Mouse (Mus musculus): ENCODE data around the gene Ssh2. TPM values are rescaled to one million over a fixed set of nuclear protein-coding genes. Genes with fewer than 3 reads are reported as not detected.
"Not testable (repeated sequence)": the region's sequence is repeated elsewhere in the genome, so short reads cannot be mapped to it uniquely, and the experiment has no call there.

Ssh2 gene
- polyA plus RNA-seq, 1 experiment from 2014 or later, result 13.4 TPM

GRCm38 (mm10) chr11:77385706-77386690 is 169.9 kb downstream of the Ssh2 start:
- Histone ChIP-seq H3K4me1 (replicated peaks) (no peaks in the 10 kb centered on the region; the same call in 1 of the 2 replicates), H3K9me3 (no peaks in the 10 kb centered on the region), H3K4me2 (no peak overlapping the region), H3K4me3 (no peak overlapping the region), H3K27ac (replicated peaks) (no peak overlapping the region; the same call in 1 of the 2 replicates), H3K9ac (no peak overlapping the region), H3K27me3 (no peaks in the 10 kb centered on the region), H3K36me3 (no peaks in the 10 kb centered on the region)
- ATAC-seq (ENCODE audit: low read depth), result no peak
- WGBS, result 68% methylated on average over 3 of the region's 3 CpGs

GRCm38 (mm10) chr11:77388197-77388596 is 172.1 kb downstream of the Ssh2 start:
- H3K4me1 ChIP-seq (replicated peaks); H3K4me2 ChIP-seq; H3K27me3 ChIP-seq; H3K4me3 ChIP-seq; H3K9ac ChIP-seq; H3K27ac ChIP-seq (replicated peaks); H3K36me3 ChIP-seq; H3K9me3 ChIP-seq; ATAC-seq (ENCODE audit: low read depth): not testable (repeated sequence)
- 82% methylated on average over 3 of the region's 3 CpGs for WGBS

DNA sequence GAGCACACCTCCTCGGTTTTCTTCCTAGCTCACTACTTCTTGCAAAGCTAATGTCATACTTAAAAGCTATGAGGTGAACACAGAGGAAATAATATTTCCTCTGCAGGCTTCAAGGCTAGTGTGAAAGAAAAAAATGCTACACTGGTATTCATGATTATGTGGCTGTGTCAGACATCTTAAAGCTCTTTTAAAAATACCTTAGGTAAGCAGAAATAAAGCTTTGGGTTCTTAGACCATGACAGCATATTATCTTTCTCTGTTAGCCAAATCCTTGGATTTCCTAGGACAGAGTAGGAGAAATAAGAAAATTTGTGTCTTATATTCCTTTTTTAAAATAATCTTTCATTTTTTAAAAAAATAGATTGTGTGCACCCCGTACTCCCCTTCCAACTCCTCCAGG is 179.5 kb downstream of the Ssh2 start:
- no peak overlapping the region for H3K4me3 ChIP-seq
- no peak overlapping the region for H3K27ac ChIP-seq (replicated peaks)
- no peaks in the 10 kb centered on the region for H3K4me1 ChIP-seq (replicated peaks)
- no peak overlapping the region for H3K4me2 ChIP-seq
- no peaks in the 10 kb centered on the region for H3K27me3 ChIP-seq
- peaks cover 20% of the 10 kb centered on the region for H3K36me3 ChIP-seq
- ATAC-seq (ENCODE audit: low read depth), result no peak
- WGBS, result 92% methylated on average over 2 of the region's 2 CpGs
- no peak overlapping the region for H3K9ac ChIP-seq
- H3K9me3 ChIP-seq, result no peaks in the 10 kb centered on the region

DNA sequence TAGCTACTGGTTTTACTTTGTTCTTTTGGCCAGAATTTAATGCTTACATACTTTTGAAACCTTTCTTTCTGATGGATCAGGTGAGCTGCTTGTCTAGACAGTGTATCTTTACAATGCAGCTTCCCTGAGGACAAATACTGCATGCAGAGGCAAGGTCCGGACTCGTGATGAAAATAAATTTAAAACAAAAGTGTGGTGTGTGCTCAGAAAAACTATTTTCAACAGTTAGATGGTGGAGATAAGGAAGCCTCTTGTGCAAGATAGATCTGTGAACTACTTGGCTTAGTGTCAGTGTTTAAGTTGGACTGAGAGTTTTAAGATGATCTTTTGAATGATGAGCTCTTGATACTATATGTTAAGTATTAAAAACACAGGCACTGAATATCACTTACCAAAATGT is 186.4 kb downstream of the Ssh2 start:
- Histone ChIP-seq H3K9ac (no peak overlapping the region), H3K27ac (replicated peaks) (no peak overlapping the region), H3K9me3 (no peaks in the 10 kb centered on the region), H3K4me3 (no peak overlapping the region), H3K36me3 (peaks cover 6% of the 10 kb centered on the region), H3K4me2 (no peak overlapping the region), H3K27me3 (no peaks in the 10 kb centered on the region), H3K4me1 (replicated peaks) (no peaks in the 10 kb centered on the region)
- WGBS, result 78% methylated on average over 2 of the region's 2 CpGs
- ATAC-seq (ENCODE audit: low read depth), result no peak

- H3K4me1 ChIP-seq (replicated peaks), result no peaks in the 10 kb centered on the region
- no peak overlapping the region for H3K4me3 ChIP-seq
- H3K27me3 ChIP-seq, result no peaks in the 10 kb centered on the region
- no peak for ATAC-seq (ENCODE audit: low read depth)
- 71% methylated on average over 2 of the region's 2 CpGs for WGBS
- no peak overlapping the region for H3K27ac ChIP-seq (replicated peaks)
- H3K9me3 ChIP-seq, result no peaks in the 10 kb centered on the region
- 0 out of 2 replicates have a peak, but pooled peaks cover 11% of the 10 kb centered on the region for H3K36me3 ChIP-seq
- H3K4me2 ChIP-seq, result no peak overlapping the region
- no peak overlapping the region for H3K9ac ChIP-seq
Observed at GRCm38 (mm10) chr11:77406329-77406728, 190.2 kb downstream of the Ssh2 start.

DNA sequence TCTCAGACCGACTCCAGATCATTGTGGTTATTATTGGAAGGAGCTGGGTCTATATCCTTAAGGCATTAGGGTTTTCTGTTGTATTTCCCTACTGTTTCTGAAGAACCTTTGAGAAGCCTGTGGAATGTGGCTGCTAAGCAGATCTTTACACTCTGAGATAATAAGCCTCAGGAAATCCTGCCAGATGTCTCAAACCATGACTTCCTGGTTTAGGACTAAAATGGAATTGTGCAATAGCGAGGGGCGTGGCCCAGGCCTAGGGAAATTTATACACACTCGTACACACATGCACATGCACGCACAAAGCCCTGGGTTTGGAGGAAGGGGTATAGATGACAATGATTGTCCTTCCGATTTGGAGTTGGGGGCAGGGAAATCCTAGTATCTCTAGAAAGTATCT is 193.8 kb downstream of the Ssh2 start:
- H3K36me3 ChIP-seq, result 0 out of 2 replicates have a peak, but pooled peaks cover 11% of the 10 kb centered on the region
- H3K9me3 ChIP-seq, result no peaks in the 10 kb centered on the region
- H3K4me1 ChIP-seq (replicated peaks), result no peaks in the 10 kb centered on the region
- ATAC-seq (ENCODE audit: low read depth), result no peak
- H3K27ac ChIP-seq (replicated peaks), result no peak overlapping the region
- no peak overlapping the region for H3K4me3 ChIP-seq
- H3K4me2 ChIP-seq, result no peak overlapping the region
- 85% methylated on average over 6 of the region's 6 CpGs for WGBS
- H3K27me3 ChIP-seq, result no peaks in the 10 kb centered on the region
- no peak overlapping the region for H3K9ac ChIP-seq

GRCm38 (mm10) chr11:77411284-77411683 is 195.2 kb downstream of the Ssh2 start:
- H3K27ac ChIP-seq (replicated peaks), result no peak overlapping the region
- H3K27me3 ChIP-seq, result no peaks in the 10 kb centered on the region
- 0 out of 2 replicates have a peak, but pooled peaks cover 11% of the 10 kb centered on the region for H3K36me3 ChIP-seq
- H3K9ac ChIP-seq, result no peak overlapping the region
- H3K4me3 ChIP-seq, result no peak overlapping the region
- no peak overlapping the region for H3K4me2 ChIP-seq
- no peaks in the 10 kb centered on the region for H3K4me1 ChIP-seq (replicated peaks)
- no peaks in the 10 kb centered on the region for H3K9me3 ChIP-seq
- no peak for ATAC-seq (ENCODE audit: low read depth)

DNA sequence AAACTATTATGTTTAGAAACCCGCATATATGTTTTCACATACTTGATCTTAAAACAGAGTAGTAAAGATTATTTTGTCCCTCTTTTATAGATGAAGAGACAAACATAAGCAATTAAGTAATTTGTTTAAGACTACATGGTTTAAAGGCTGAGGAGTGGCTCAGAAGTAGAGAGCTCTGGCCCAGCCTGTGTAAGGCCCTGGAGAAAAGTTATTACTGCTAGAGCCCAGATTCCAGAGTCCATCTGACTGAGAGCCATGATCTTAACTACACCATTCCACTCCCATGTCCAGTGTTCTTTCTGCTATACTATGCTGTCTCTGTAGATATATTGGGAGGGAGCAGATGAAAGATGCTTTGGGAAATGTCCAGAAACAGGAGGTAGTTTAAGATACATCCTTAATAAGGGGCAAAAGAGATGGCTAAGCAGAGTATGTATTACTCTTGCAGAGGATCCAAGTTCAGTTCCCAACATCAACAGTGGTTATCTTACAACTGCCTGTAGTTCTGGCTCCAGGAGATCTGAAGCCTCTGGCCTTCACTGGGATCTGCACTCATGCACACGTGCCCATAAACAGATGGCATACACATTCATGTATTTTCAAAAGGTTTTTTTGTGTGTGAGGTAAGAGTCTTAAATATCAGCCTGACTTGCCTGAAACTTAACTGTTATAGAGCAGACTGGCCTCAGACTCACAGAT is 198.2 kb downstream of the Ssh2 start:
- Histone ChIP-seq H3K27ac (replicated peaks) (no peak overlapping the region), H3K9ac (no peak overlapping the region), H3K4me1 (replicated peaks) (no peaks in the 10 kb centered on the region), H3K36me3 (0 out of 2 replicates have a peak, but pooled peaks cover under 1% of the 10 kb centered on the region), H3K27me3 (no peaks in the 10 kb centered on the region), H3K4me2 (no peak overlapping the region), H3K4me3 (no peak overlapping the region), H3K9me3 (no peaks in the 10 kb centered on the region)
- no peak for ATAC-seq (ENCODE audit: low read depth)
- WGBS, result 86% methylated on average over 2 of the region's 2 CpGs

DNA sequence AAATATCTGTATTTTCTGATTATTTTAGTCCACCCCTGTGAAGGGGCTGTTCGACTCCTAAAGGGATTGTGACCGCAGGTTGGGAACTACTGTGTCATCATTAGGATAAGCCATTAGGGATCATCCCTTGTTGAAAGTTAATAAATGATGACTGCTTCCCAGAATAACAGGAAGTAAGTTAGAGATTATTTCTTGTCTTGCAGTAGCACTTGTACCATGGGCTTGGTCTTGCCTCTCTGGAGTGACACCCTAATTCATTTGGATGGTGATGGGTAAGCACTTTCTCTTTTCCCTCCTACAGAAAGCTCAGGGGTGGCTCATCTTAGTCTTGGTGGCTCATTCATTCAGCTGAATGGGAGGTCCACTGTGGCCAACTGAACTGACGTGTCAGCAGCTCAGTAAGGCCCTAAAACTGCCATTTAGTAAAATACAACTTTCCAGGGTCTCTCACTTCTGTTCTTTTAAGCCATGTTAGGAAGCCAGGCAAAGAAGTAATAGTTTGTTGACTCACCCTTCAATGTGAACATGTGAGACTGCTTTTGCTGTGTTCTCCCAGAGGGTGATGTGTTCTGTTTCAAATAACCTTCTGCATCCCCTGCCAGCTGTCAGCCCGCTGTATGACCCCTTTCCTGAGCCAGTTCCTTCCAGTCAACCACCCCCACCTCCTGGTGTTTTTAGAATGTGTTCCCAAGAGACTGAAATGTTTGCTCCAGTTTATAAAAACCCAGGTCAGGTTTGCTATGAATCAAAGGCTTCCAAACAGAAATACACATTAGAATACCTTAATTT is 200.3 kb downstream of the Ssh2 start:
- Histone ChIP-seq H3K36me3 (peaks cover 4% of the 10 kb centered on the region), H3K27ac (replicated peaks) (no peak overlapping the region), H3K9me3 (no peaks in the 10 kb centered on the region), H3K9ac (no peak overlapping the region), H3K4me2 (no peak overlapping the region), H3K4me1 (replicated peaks) (no peaks in the 10 kb centered on the region), H3K4me3 (no peak overlapping the region), H3K27me3 (no peaks in the 10 kb centered on the region)
- no peak for ATAC-seq (ENCODE audit: low read depth)
- 61% methylated on average over 4 of the region's 4 CpGs for WGBS

- Histone ChIP-seq H3K4me2 (no peak overlapping the region), H3K27ac (replicated peaks) (no peak overlapping the region), H3K4me1 (replicated peaks) (no peaks in the 10 kb centered on the region), H3K9ac (no peak overlapping the region), H3K36me3 (peaks cover 17% of the 10 kb centered on the region), H3K27me3 (no peaks in the 10 kb centered on the region), H3K9me3 (no peaks in the 10 kb centered on the region), H3K4me3 (no peak overlapping the region)
- 93% methylated on average over 4 of the region's 4 CpGs for WGBS
- ATAC-seq (ENCODE audit: low read depth), result no peak
Observed at GRCm38 (mm10) chr11:77418021-77418420, 201.9 kb downstream of the Ssh2 start.

- peaks cover 38% of the 10 kb centered on the region for H3K36me3 ChIP-seq
- no peaks in the 10 kb centered on the region for H3K4me1 ChIP-seq (replicated peaks)
- no peak overlapping the region for H3K4me3 ChIP-seq
- WGBS, result 88% methylated on average over 4 of the region's 4 CpGs
- H3K9me3 ChIP-seq, result no peaks in the 10 kb centered on the region
- no peak overlapping the region for H3K27ac ChIP-seq (replicated peaks)
- H3K27me3 ChIP-seq, result no peaks in the 10 kb centered on the region
- no peak overlapping the region for H3K4me2 ChIP-seq
- no peak for ATAC-seq (ENCODE audit: low read depth)
- no peak overlapping the region for H3K9ac ChIP-seq
Observed at GRCm38 (mm10) chr11:77423175-77423859, 207.2 kb downstream of the Ssh2 start.
